Comparison of ENCODE assay signal across 8 mouse cellular contexts in genomic region chr12:73462091-73462490, GRCm38 (mm10).
DNase-seq lines count a peak whose midpoint lies in the region; ATAC-seq and TF ChIP-seq lines count a peak whose summit lies in the region.

No protein-coding gene starts in this region.

- DNase-seq in forebrain, embryonic 10.5 days (ENCODE audit: extremely low spot score, low spot score): no peak
- peak; percentile 56 for DNase-seq in embryonic facial prominence, embryonic 14.5 days (ENCODE audit: low spot score)
- peak; percentile 72 to 83 for DNase-seq in heart, postnatal 14 days
- peak; percentile 30 for DNase-seq in lung, embryonic 14.5 days
- DNase-seq in B cell, adult 2 months: no peak
- no peak for DNase-seq in c-Kit-positive CD71-positive TER-119-positive erythroid progenitor cells, embryonic 14.5 days (ENCODE audit: low spot score)

- H3ac ChIP-seq in C2C12 (ENCODE audit: control insufficient read depth, insufficient read length, low read depth): no peak overlapping the region

- no peak overlapping the region for H3K4me3 ChIP-seq in forebrain, embryonic 10.5 days
- no peak overlapping the region for H3K4me3 ChIP-seq in forebrain, embryonic 13.5 days
- no peak overlapping the region for H3K4me3 ChIP-seq in C2C12 (ENCODE audit: insufficient read depth, poor library complexity, severe bottlenecking)
- no peak overlapping the region for H3K4me3 ChIP-seq in embryonic facial prominence, embryonic 14.5 days (ENCODE audit: low read depth, low read length)
- H3K4me3 ChIP-seq in lung, embryonic 14.5 days (ENCODE audit: low read depth, low read length): no peak overlapping the region

- intact Hi-C loops in heart, postnatal 14 days (cut with DNase I): no loop called here

- no peaks in the 10 kb centered on the region for H3K27me3 ChIP-seq in forebrain, embryonic 10.5 days (ENCODE audit: poor library complexity, severe bottlenecking)
- 0 out of 2 replicates have a peak, but pooled peaks cover 5% of the 10 kb centered on the region for H3K27me3 ChIP-seq in forebrain, embryonic 13.5 days
- no peaks in the 10 kb centered on the region for H3K27me3 ChIP-seq in C2C12 (ENCODE audit: control insufficient read depth, insufficient read depth, insufficient read length)
- no peaks in the 10 kb centered on the region for H3K27me3 ChIP-seq in embryonic facial prominence, embryonic 14.5 days (replicated peaks; ENCODE audit: control insufficient read depth, insufficient read depth, low read length)
- H3K27me3 ChIP-seq in lung, embryonic 14.5 days (ENCODE audit: insufficient read depth, low read length): no peaks in the 10 kb centered on the region

- H3K36me3 ChIP-seq in forebrain, embryonic 10.5 days (replicated peaks): no peaks in the 10 kb centered on the region
- H3K36me3 ChIP-seq in forebrain, embryonic 13.5 days (ENCODE audit: poor library complexity, severe bottlenecking): no peaks in the 10 kb centered on the region
- H3K36me3 ChIP-seq in C2C12 (ENCODE audit: control insufficient read depth, insufficient read depth): no peaks in the 10 kb centered on the region
- no peaks in the 10 kb centered on the region for H3K36me3 ChIP-seq in embryonic facial prominence, embryonic 14.5 days (ENCODE audit: control insufficient read depth, insufficient read depth, low read length)
- no peaks in the 10 kb centered on the region for H3K36me3 ChIP-seq in lung, embryonic 14.5 days (ENCODE audit: insufficient read depth)

- no peaks in the 10 kb centered on the region for H3K9me3 ChIP-seq in forebrain, embryonic 10.5 days
- no peaks in the 10 kb centered on the region for H3K9me3 ChIP-seq in forebrain, embryonic 13.5 days (replicated peaks)
- no peaks in the 10 kb centered on the region for H3K9me3 ChIP-seq in embryonic facial prominence, embryonic 14.5 days (ENCODE audit: control insufficient read depth, low read length)
- no peaks in the 10 kb centered on the region for H3K9me3 ChIP-seq in lung, embryonic 14.5 days (ENCODE audit: low read depth, low read length)

- no peak for ATAC-seq in forebrain, embryonic 13.5 days
- peak; percentile 74 for ATAC-seq in embryonic facial prominence, embryonic 14.5 days (ENCODE audit: low read depth)
- ATAC-seq in lung, embryonic 14.5 days (ENCODE audit: insufficient read depth): peak; percentile 69

- H3K4me1 ChIP-seq in forebrain, embryonic 10.5 days: peaks cover 24% of the 10 kb centered on the region
- H3K4me1 ChIP-seq in forebrain, embryonic 13.5 days: no peaks in the 10 kb centered on the region
- peaks cover 18% of the 10 kb centered on the region; the same call in 1 of the 2 replicates for H3K4me1 ChIP-seq in embryonic facial prominence, embryonic 14.5 days (ENCODE audit: control insufficient read depth, insufficient read depth, low read length)
- no peaks in the 10 kb centered on the region for H3K4me1 ChIP-seq in lung, embryonic 14.5 days (ENCODE audit: insufficient read depth)

- H3K9ac ChIP-seq in forebrain, embryonic 13.5 days: no peak overlapping the region
- H3K9ac ChIP-seq in embryonic facial prominence, embryonic 14.5 days (ENCODE audit: low read depth, low read length): no peak overlapping the region
- H3K9ac ChIP-seq in lung, embryonic 14.5 days: no peak overlapping the region

- H3K79me2 ChIP-seq in C2C12 (ENCODE audit: control insufficient read depth, insufficient read depth): no peaks in the 10 kb centered on the region

- 38% methylated on average over 5 of the region's 5 CpGs for WGBS in forebrain, embryonic 10.5 days
- 56% methylated on average over 5 of the region's 5 CpGs for WGBS in forebrain, embryonic 13.5 days
- 52% methylated on average over 4 of the region's 5 CpGs for WGBS in embryonic facial prominence, embryonic 14.5 days
- 52% methylated on average over 5 of the region's 5 CpGs for WGBS in lung, embryonic 14.5 days

- no peak overlapping the region for H3K4me2 ChIP-seq in forebrain, embryonic 13.5 days
- no peak overlapping the region for H3K4me2 ChIP-seq in embryonic facial prominence, embryonic 14.5 days (ENCODE audit: low read depth, low read length)
- no peak overlapping the region for H3K4me2 ChIP-seq in lung, embryonic 14.5 days

- no peak for TF ChIP-seq CTCF in C2C12 (IDR thresholded peaks at IDR 0.05; ENCODE audit: control insufficient read depth, insufficient read depth, insufficient read length)
- TF ChIP-seq CTCF in lung, embryonic 14.5 days (IDR thresholded peaks at IDR 0.05; ENCODE audit: low read depth): no peak

- no peaks in the 10 kb centered on the region for H3K79me3 ChIP-seq in C2C12 (ENCODE audit: low read depth)

- peak overlapping the region; percentile 62 for H3K27ac ChIP-seq in forebrain, embryonic 10.5 days
- no peak overlapping the region for H3K27ac ChIP-seq in forebrain, embryonic 13.5 days
- no peak overlapping the region; the same call in 1 of the 2 replicates for H3K27ac ChIP-seq in embryonic facial prominence, embryonic 14.5 days (replicated peaks; ENCODE audit: low read depth, low read length)
- H3K27ac ChIP-seq in lung, embryonic 14.5 days (ENCODE audit: low read depth): no peak overlapping the region

TF ChIP-seq in C2C12, 6 proteins besides CTCF, POLR2A, EP300 and RAD21:
- no peak for TF ChIP-seq MAX (IDR thresholded peaks at IDR 0.05)
- TF ChIP-seq MYOD1 (IDR thresholded peaks at IDR 0.05; ENCODE audit: control insufficient read depth, insufficient read length, low read depth): peak; percentile 11
TF ChIP-seq in C2C12: peak in this region for 1.

Comparison
In these comparisons a context has a peak if more than half of its experiments do, and no peak if none do; other contexts are left out.
1. DNase-seq: peak in embryonic facial prominence, embryonic 14.5 days (single experiment), heart, postnatal 14 days (2 of 2) and lung, embryonic 14.5 days (single experiment); none in forebrain, embryonic 10.5 days (single experiment), B cell, adult 2 months (0 of 2) and c-Kit-positive CD71-positive TER-119-positive erythroid progenitor cells, embryonic 14.5 days (single experiment).